In genomic region chr1:172364684-172365083, GRCm38 (mm10) we compare ENCODE assay signal across 8 mouse cellular contexts. TPM values are rescaled to one million over a fixed set of nuclear protein-coding genes. Genes with fewer than 3 reads are reported as not detected.
DNase-seq lines count a peak whose midpoint lies in the region; ATAC-seq and TF ChIP-seq lines count a peak whose summit lies in the region.

No protein-coding gene starts in this region.

- no peak overlapping the region for H3K9ac ChIP-seq in lung, embryonic 14.5 days

- H3K27me3 ChIP-seq in lung, embryonic 14.5 days (ENCODE audit: insufficient read depth, low read length): no peaks in the 10 kb centered on the region

- no peaks in the 10 kb centered on the region for H3K36me3 ChIP-seq in lung, embryonic 14.5 days (ENCODE audit: insufficient read depth)

- H3K4me1 ChIP-seq in lung, embryonic 14.5 days (ENCODE audit: insufficient read depth): no peaks in the 10 kb centered on the region

- DNase-seq in B cell, adult 2 months: peak; percentile 49 to 51
- DNase-seq in NIH3T3 (ENCODE audit: low read depth): peak; percentile 71
- DNase-seq in gastrocnemius, postnatal 14 days: peak; percentile 38
- peak; percentile 45 for DNase-seq in kidney, postnatal 14 days
- peak; percentile 89 for DNase-seq in lung, embryonic 14.5 days
- DNase-seq in ovary, postnatal 36 days (ENCODE audit: low spot score): peak; percentile 31
- DNase-seq in urinary bladder, adult 2 months (ENCODE audit: low spot score): no peak

- no peak overlapping the region for H3K27ac ChIP-seq in lung, embryonic 14.5 days (ENCODE audit: low read depth)

- peak; percentile 77 for TF ChIP-seq CTCF in lung, embryonic 14.5 days (IDR thresholded peaks at IDR 0.05; ENCODE audit: low read depth)

- no peak overlapping the region for H3K4me3 ChIP-seq in lung, embryonic 14.5 days (ENCODE audit: low read depth, low read length)

- H3K9me3 ChIP-seq in lung, embryonic 14.5 days (ENCODE audit: low read depth, low read length): no peaks in the 10 kb centered on the region

- 6% methylated on average over 6 of the region's 6 CpGs for WGBS in lung, embryonic 14.5 days

- no peak overlapping the region for H3K4me2 ChIP-seq in lung, embryonic 14.5 days

- intact Hi-C loops in gastrocnemius, postnatal 14 days (cut with DNase I; ENCODE audit: low total_unique reads): no loop called here

- peak; percentile 67 for ATAC-seq in common myeloid progenitor, adult 5-6 weeks (replicated peaks; ENCODE audit: low read depth, poor library complexity, severe bottlenecking)
- peak; percentile 81 for ATAC-seq in lung, embryonic 14.5 days (ENCODE audit: insufficient read depth)

RNA-seq across cellular contexts. Expression of gene Pigm, which starts 11.7 kb away (rescaled TPM):
- total RNA-seq in common myeloid progenitor, adult 5-6 weeks (2017): 17.5 and 20.4 TPM in 2 replicates
- 1 to 10 TPM; 4.4 to 4.8 TPM for total RNA-seq in gastrocnemius, postnatal 14 days (2021)
- 9.0 and 9.9 TPM in 2 replicates for polyA plus RNA-seq in lung, embryonic 14.5 days (2014; fragmentation: Nextera tagmentation; extraction: Ambion mirVana)
- polyA plus RNA-seq in urinary bladder, adult 2 months (2012; rRNA removed): 10.3 and 11.5 TPM in 2 replicates

RNA-seq across cellular contexts. Expression of gene Kcnj10, which starts 23.7 kb away (rescaled TPM):
- total RNA-seq in common myeloid progenitor, adult 5-6 weeks (2017): 0.27 and 0.39 TPM in 2 replicates
- under 1 TPM; 0.29 to 0.96 TPM for total RNA-seq in gastrocnemius, postnatal 14 days (2021)
- polyA plus RNA-seq in lung, embryonic 14.5 days (2014; fragmentation: Nextera tagmentation; extraction: Ambion mirVana): 0.18 and 0.24 TPM in 2 replicates
- 0.39 and 0.52 TPM in 2 replicates for polyA plus RNA-seq in urinary bladder, adult 2 months (2012; rRNA removed)

RNA-seq across cellular contexts. Expression of gene Kcnj9, which starts 35.6 kb away (rescaled TPM):
- not detected in 2 replicates for total RNA-seq in common myeloid progenitor, adult 5-6 weeks (2017)
- not detected for total RNA-seq in gastrocnemius, postnatal 14 days (2021)
- polyA plus RNA-seq in lung, embryonic 14.5 days (2014; fragmentation: Nextera tagmentation; extraction: Ambion mirVana): 0.04 TPM in 1 of 2 replicates, not detected in the other
- 0.04 and 0.23 TPM in 2 replicates for polyA plus RNA-seq in urinary bladder, adult 2 months (2012; rRNA removed)
